Mouse (Mus musculus) liver, adult 2 months (tissue): ENCODE results near the gene Fzd5.

ENCODE experiments used
- CTCF ChIP-seq: fragments of 200-500 bp; IDR thresholded peaks from 2 replicates; pipeline ENCODE4 v1.5.1; 2011; ENCODE audit warnings: low read depth, low read length, control low read depth
- POLR2A ChIP-seq: fragments of 200-500 bp; IDR thresholded peaks from 2 replicates; pipeline ENCODE4 v1.6.1; 2011; ENCODE audit warnings: low read length, control low read depth; ENCODE audit not compliant: insufficient read depth; ENCODE audit errors: extremely low read depth

DNA sequence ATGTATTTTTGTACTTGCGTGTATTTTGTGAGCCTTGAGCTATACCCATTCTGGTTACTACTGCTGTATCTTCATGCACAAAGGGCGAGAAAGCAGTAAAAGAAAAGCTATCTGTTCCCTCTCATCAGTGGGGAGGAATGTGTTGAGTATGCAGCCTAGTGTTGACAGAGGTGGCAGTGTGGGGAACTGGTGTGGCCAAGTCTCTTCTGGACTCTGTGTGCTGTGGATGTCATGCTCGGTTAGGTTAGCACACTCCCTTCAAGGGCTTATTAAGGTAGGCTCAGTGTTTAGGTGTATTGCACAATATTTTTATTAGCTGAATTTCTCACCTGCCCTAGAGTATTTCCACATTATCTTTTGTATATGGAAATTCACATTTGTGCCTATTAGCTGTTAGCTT lies 35.8 kb downstream of the Fzd5 start:
- TF ChIP-seq CTCF: no peak
- no peak for TF ChIP-seq POLR2A
